Mouse (Mus musculus) kidney, embryonic 15.5 days (tissue): Measurements from ENCODE around the gene Ifitm5. TPM values are rescaled to one million over a fixed set of nuclear protein-coding genes. Genes with fewer than 3 reads are reported as not detected.

Experiments
- ATAC-seq: fragments of 200-750 bp; cut with Nextera tagmentation; replicated peaks from 2 replicates; pipeline ENCODE4 v1.8.0; 2017; ENCODE audit warnings: moderate TSS enrichment; ENCODE audit not compliant: low FRiP score
- H3K27ac ChIP-seq: fragments of 300-500 bp; sonication (generic); 2 replicates; pipeline ENCODE4 v1.5.1; 2015; ENCODE audit warnings: mild to moderate bottlenecking, inconsistent platforms
- H3K27me3 ChIP-seq: fragments of 300-500 bp; sonication (generic); 2 replicates; pipeline ENCODE4 v1.6.1; 2015; ENCODE audit warnings: inconsistent platforms
- H3K36me3 ChIP-seq: fragments of 300-500 bp; sonication (generic); 2 replicates; pipeline ENCODE4 v1.6.1; 2015; ENCODE audit warnings: inconsistent platforms
- H3K4me1 ChIP-seq: fragments of 300-500 bp; sonication (generic); 2 replicates; pipeline ENCODE4 v1.6.1; 2015; ENCODE audit warnings: inconsistent platforms
- H3K4me2 ChIP-seq: fragments of 300-500 bp; sonication (generic); 2 replicates; pipeline ENCODE4 v1.6.1; 2015; ENCODE audit warnings: moderate library complexity, mild to moderate bottlenecking, inconsistent platforms
- H3K4me3 ChIP-seq: fragments of 300-500 bp; sonication (generic); replicated peaks from 2 replicates; pipeline ENCODE4 v1.5.1; 2015; ENCODE audit warnings: mild to moderate bottlenecking, inconsistent platforms
- H3K9ac ChIP-seq: fragments of 300-500 bp; sonication (generic); 2 replicates; pipeline ENCODE4 v1.6.1; 2015; ENCODE audit warnings: mild to moderate bottlenecking, inconsistent platforms
- H3K9me3 ChIP-seq: fragments of 300-500 bp; sonication (generic); replicated peaks from 2 replicates; pipeline ENCODE4 v1.6.1; 2016; ENCODE audit warnings: inconsistent platforms
- WGBS: fragments of 180-500 bp; shearing (Covaris S2); methylation state at CpG from one replicate; pipeline ENCODE4 v1.1.7; 2015; ENCODE audit warnings: mixed read lengths; 5-methylcytosine and 5-hydroxymethylcytosine counted together
- polyA plus RNA-seq: library from polyadenylated mRNA; unstranded; fragments of >200 nt; fragmentation: Nextera tagmentation; extraction: Ambion mirVana; gene quantifications from 2 replicates; pipeline ENCODE4 v1.2.1, GENCODE M21; 2015

Ifitm5 gene
- polyA plus RNA-seq, 1 experiment from 2014 or later: 4.3 TPM

- peaks cover 34% of the 10 kb centered on the region for H3K4me1 ChIP-seq
- H3K9me3 ChIP-seq: no peaks in the 10 kb centered on the region
- no peak overlapping the region for H3K4me2 ChIP-seq
- ATAC-seq: no peak
- H3K27ac ChIP-seq: no peak overlapping the region
- peaks cover 63% of the 10 kb centered on the region for H3K36me3 ChIP-seq
- no peak overlapping the region for H3K9ac ChIP-seq
- 86% methylated on average over 8 of the region's 8 CpGs for WGBS
- no peak overlapping the region for H3K4me3 ChIP-seq
- no peaks in the 10 kb centered on the region for H3K27me3 ChIP-seq
Measured at GRCm38 (mm10) chr7:140948161-140948560, 1.9 kb downstream of the Ifitm5 start.

- Histone ChIP-seq H3K9ac (peak overlapping the region; percentile 3; the same call in 1 of the 2 replicates), H3K4me2 (no peak overlapping the region), H3K27me3 (no peaks in the 10 kb centered on the region), H3K27ac (0 out of 2 replicates have a peak overlapping the region, but pooled peaks have one; percentile 42), H3K4me3 (no peak overlapping the region), H3K36me3 (peaks cover 55% of the 10 kb centered on the region), H3K9me3 (no peaks in the 10 kb centered on the region), H3K4me1 (peaks cover 33% of the 10 kb centered on the region)
- 54% methylated on average over 7 of the region's 7 CpGs for WGBS
- ATAC-seq: no peak
Measured at GRCm38 (mm10) chr7:140946980-140947379, 3.1 kb downstream of the Ifitm5 start.

- Histone ChIP-seq H3K9me3 (no peaks in the 10 kb centered on the region), H3K4me2 (no peak overlapping the region), H3K9ac (no peak overlapping the region), H3K4me3 (no peak overlapping the region), H3K27ac (no peak overlapping the region), H3K4me1 (peaks cover 28% of the 10 kb centered on the region), H3K36me3 (peaks cover 55% of the 10 kb centered on the region), H3K27me3 (no peaks in the 10 kb centered on the region)
- WGBS: 91% methylated on average over 10 of the region's 10 CpGs
- no peak for ATAC-seq
Measured at GRCm38 (mm10) chr7:140946311-140946710, 3.8 kb downstream of the Ifitm5 start.

- H3K9me3 ChIP-seq: no peaks in the 10 kb centered on the region
- H3K4me3 ChIP-seq: no peak overlapping the region
- H3K36me3 ChIP-seq: peaks cover 55% of the 10 kb centered on the region
- peaks cover 26% of the 10 kb centered on the region for H3K4me1 ChIP-seq
- WGBS: 91% methylated on average over 5 of the region's 5 CpGs
- H3K27ac ChIP-seq: no peak overlapping the region
- H3K27me3 ChIP-seq: no peaks in the 10 kb centered on the region
- ATAC-seq: no peak
- no peak overlapping the region for H3K9ac ChIP-seq
- H3K4me2 ChIP-seq: no peak overlapping the region
Measured at GRCm38 (mm10) chr7:140945247-140945646, 4.8 kb downstream of the Ifitm5 start.

- H3K9ac ChIP-seq: no peak overlapping the region
- H3K4me1 ChIP-seq: peaks cover 31% of the 10 kb centered on the region
- H3K36me3 ChIP-seq: peaks cover 47% of the 10 kb centered on the region
- H3K27ac ChIP-seq: no peak overlapping the region
- H3K9me3 ChIP-seq: no peaks in the 10 kb centered on the region
- H3K4me3 ChIP-seq: no peak overlapping the region
- no peak overlapping the region for H3K4me2 ChIP-seq
- WGBS: 88% methylated on average over 7 of the region's 7 CpGs
- no peak for ATAC-seq
- no peaks in the 10 kb centered on the region for H3K27me3 ChIP-seq
Measured at GRCm38 (mm10) chr7:140944236-140944635, 5.9 kb downstream of the Ifitm5 start.

GRCm38 (mm10) chr7:140943356-140943755 is 6.7 kb downstream of the Ifitm5 start:
- H3K27ac ChIP-seq: no peak overlapping the region
- H3K9me3 ChIP-seq: no peaks in the 10 kb centered on the region

GRCm38 (mm10) chr7:140942811-140943210 is 7.3 kb downstream of the Ifitm5 start:
- H3K27me3 ChIP-seq: 0 out of 2 replicates have a peak, but pooled peaks cover 2% of the 10 kb centered on the region
- peaks cover 34% of the 10 kb centered on the region for H3K4me1 ChIP-seq
- WGBS: 90% methylated on average over 10 of the region's 10 CpGs
- H3K4me3 ChIP-seq: 0 out of 2 replicates have a peak overlapping the region, but pooled peaks have one; percentile 62
- H3K27ac ChIP-seq: peak overlapping the region; percentile 95; the same call in 1 of the 2 replicates
- peaks cover 33% of the 10 kb centered on the region for H3K36me3 ChIP-seq
- no peaks in the 10 kb centered on the region for H3K9me3 ChIP-seq
- H3K9ac ChIP-seq: peak overlapping the region; percentile 70
- H3K4me2 ChIP-seq: 0 out of 2 replicates have a peak overlapping the region, but pooled peaks have one; percentile 71
- ATAC-seq: no peak

More at GRCm38 (mm10) chr7:140943356-140943755, 6.7 kb downstream of the Ifitm5 start:
- Histone ChIP-seq H3K4me1 (peaks cover 34% of the 10 kb centered on the region), H3K4me2 (no peak overlapping the region), H3K27me3 (no peaks in the 10 kb centered on the region), H3K4me3 (no peak overlapping the region), H3K36me3 (peaks cover 39% of the 10 kb centered on the region), H3K9ac (no peak overlapping the region)
- WGBS: 77% methylated on average over 4 of the region's 4 CpGs
- no peak for ATAC-seq

- Histone ChIP-seq H3K27ac (peak overlapping the region; percentile 95), H3K9me3 (no peaks in the 10 kb centered on the region), H3K4me3 (peak overlapping the region; percentile 62), H3K4me2 (peak overlapping the region; percentile 71), H3K9ac (peak overlapping the region; percentile 70), H3K4me1 (peaks cover 34% of the 10 kb centered on the region), H3K36me3 (peaks cover 28% of the 10 kb centered on the region), H3K27me3 (0 out of 2 replicates have a peak, but pooled peaks cover 4% of the 10 kb centered on the region)
- 45% methylated on average over 9 of the region's 9 CpGs for WGBS
- ATAC-seq: no peak
Measured at GRCm38 (mm10) chr7:140942341-140942740, 7.8 kb downstream of the Ifitm5 start.

GRCm38 (mm10) chr7:140941222-140942051 is 8.7 kb downstream of the Ifitm5 start, which contains the start of gene Pgghg:
Pgghg (plus strand) TSS chr7:140941391.
- Histone ChIP-seq H3K4me3 (peak within 1 kb of the TSS; percentile 62), H3K36me3 (peaks cover 19% of the 10 kb centered on the region), H3K4me2 (peak within 1 kb of the TSS; percentile 71), H3K4me1 (peaks cover 34% of the 10 kb centered on the region), H3K9ac (peak within 1 kb of the TSS; percentile 70), H3K27me3 (peaks cover 11% of the 10 kb centered on the region; the same call in 1 of the 2 replicates), H3K27ac (peak within 1 kb of the TSS; percentile 95), H3K9me3 (no peaks in the 10 kb centered on the region)
- peak; percentile 88 for ATAC-seq
- WGBS: 3% methylated on average over 33 of the region's 33 CpGs

GRCm38 (mm10) chr7:140939669-140940171 is 10.4 kb downstream of the Ifitm5 start:
- Histone ChIP-seq H3K4me2 (peak overlapping the region; percentile 38), H3K4me3 (no peak overlapping the region), H3K4me1 (peaks cover 34% of the 10 kb centered on the region), H3K36me3 (0 out of 2 replicates have a peak, but pooled peaks cover 2% of the 10 kb centered on the region), H3K9me3 (no peaks in the 10 kb centered on the region), H3K27ac (peak overlapping the region; percentile 63), H3K9ac (no peak overlapping the region), H3K27me3 (peaks cover 26% of the 10 kb centered on the region; the same call in 1 of the 2 replicates)
- 4% methylated on average over 8 of the region's 8 CpGs for WGBS
- ATAC-seq: peak; percentile 53

GRCm38 (mm10) chr7:140938896-140939295 is 11.2 kb downstream of the Ifitm5 start:
- peaks cover 34% of the 10 kb centered on the region for H3K4me1 ChIP-seq
- no peak overlapping the region for H3K4me2 ChIP-seq
- H3K9ac ChIP-seq: no peak overlapping the region
- WGBS: 15% methylated on average over 2 of the region's 2 CpGs
- H3K27ac ChIP-seq: peak overlapping the region; percentile 63
- H3K4me3 ChIP-seq: no peak overlapping the region
- ATAC-seq: no peak
- H3K27me3 ChIP-seq: peaks cover 33% of the 10 kb centered on the region; the same call in 1 of the 2 replicates
- no peaks in the 10 kb centered on the region for H3K9me3 ChIP-seq
- H3K36me3 ChIP-seq: no peaks in the 10 kb centered on the region

GRCm38 (mm10) chr7:140938436-140938835 is 11.7 kb downstream of the Ifitm5 start:
- H3K4me2 ChIP-seq: no peak overlapping the region
- H3K4me3 ChIP-seq: no peak overlapping the region
- H3K36me3 ChIP-seq: no peaks in the 10 kb centered on the region
- peaks cover 33% of the 10 kb centered on the region; the same call in 1 of the 2 replicates for H3K27me3 ChIP-seq
- H3K27ac ChIP-seq: no peak overlapping the region
- no peak for ATAC-seq
- WGBS: 46% methylated on average over 3 of the region's 3 CpGs
- no peak overlapping the region for H3K9ac ChIP-seq
- no peaks in the 10 kb centered on the region for H3K9me3 ChIP-seq
- H3K4me1 ChIP-seq: peaks cover 34% of the 10 kb centered on the region
